Mouse (Mus musculus) heart, embryonic 10.5 days (tissue): Measurements from ENCODE around the gene Utrn. TPM values are rescaled to one million over a fixed set of nuclear protein-coding genes. Genes with fewer than 3 reads are reported as not detected.

Experiments
- DNase-seq: peaks from one replicate; pipeline ENCODE4 v3.0.0-alpha.2; 2017; ENCODE audit warnings: low spot score
- H3K27ac ChIP-seq: fragments of 300-500 bp; sonication (generic); 2 replicates; pipeline ENCODE4 v1.5.1; 2016; ENCODE audit warnings: mild to moderate bottlenecking
- H3K27me3 ChIP-seq: fragments of 300-500 bp; sonication (generic); 2 replicates; pipeline ENCODE4 v1.6.1; 2016; ENCODE audit warnings: mild to moderate bottlenecking; ENCODE audit not compliant: poor library complexity, insufficient read depth, severe bottlenecking
- H3K36me3 ChIP-seq: fragments of 300-500 bp; sonication (generic); 2 replicates; pipeline ENCODE4 v1.6.1; 2016; ENCODE audit warnings: mild to moderate bottlenecking, moderate library complexity
- H3K4me1 ChIP-seq: fragments of 300-500 bp; sonication (generic); 2 replicates; pipeline ENCODE4 v1.6.1; 2016; ENCODE audit warnings: mild to moderate bottlenecking
- H3K4me3 ChIP-seq: fragments of 300-500 bp; sonication (generic); 2 replicates; pipeline ENCODE4 v1.5.1; 2016; ENCODE audit warnings: mild to moderate bottlenecking, moderate library complexity
- H3K9me3 ChIP-seq: fragments of 300-500 bp; sonication (generic); 2 replicates; pipeline ENCODE4 v1.6.1; 2016; ENCODE audit warnings: mild to moderate bottlenecking, moderate library complexity
- WGBS: fragments of 180-500 bp; shearing (Covaris S2); methylation state at CpG from one replicate; pipeline ENCODE4 v1.1.7; 2016; 5-methylcytosine and 5-hydroxymethylcytosine counted together
- polyA plus RNA-seq: library from polyadenylated mRNA; unstranded; fragments of >200 nt; fragmentation: Nextera tagmentation; extraction: Ambion mirVana; gene quantifications from 2 replicates; pipeline ENCODE4 v1.2.1, GENCODE M21; 2016

Utrn gene
- polyA plus RNA-seq, 1 experiment from 2014 or later = 65.2 TPM

DNA sequence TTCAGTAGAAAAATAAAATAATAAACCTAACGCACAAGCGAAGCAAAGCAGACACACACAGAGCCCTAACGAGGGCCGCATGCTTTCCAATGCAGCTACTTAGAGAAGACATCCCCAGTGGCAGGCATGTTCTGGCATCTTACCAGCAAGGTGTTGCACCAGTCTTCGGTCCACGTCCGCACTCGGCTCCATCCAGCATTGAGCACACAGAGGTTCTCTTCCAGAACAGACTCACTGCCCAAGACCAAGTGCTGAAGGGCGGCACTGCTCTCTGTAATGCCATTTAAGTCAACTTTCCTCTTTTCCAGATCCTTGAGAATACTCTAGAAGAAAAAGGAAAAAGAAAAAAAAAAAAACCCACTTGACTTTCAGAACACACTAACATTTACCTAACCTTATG, 197.6 kb downstream of the Utrn start:
- no peaks in the 10 kb centered on the region for H3K9me3 ChIP-seq
- WGBS = 94% methylated on average over 9 of the region's 9 CpGs
- H3K36me3 ChIP-seq = peaks cover 50% of the 10 kb centered on the region
- no peak overlapping the region for H3K4me3 ChIP-seq
- H3K4me1 ChIP-seq = no peaks in the 10 kb centered on the region
- H3K27ac ChIP-seq = no peak overlapping the region
- no peaks in the 10 kb centered on the region for H3K27me3 ChIP-seq
- no peak for DNase-seq

DNA sequence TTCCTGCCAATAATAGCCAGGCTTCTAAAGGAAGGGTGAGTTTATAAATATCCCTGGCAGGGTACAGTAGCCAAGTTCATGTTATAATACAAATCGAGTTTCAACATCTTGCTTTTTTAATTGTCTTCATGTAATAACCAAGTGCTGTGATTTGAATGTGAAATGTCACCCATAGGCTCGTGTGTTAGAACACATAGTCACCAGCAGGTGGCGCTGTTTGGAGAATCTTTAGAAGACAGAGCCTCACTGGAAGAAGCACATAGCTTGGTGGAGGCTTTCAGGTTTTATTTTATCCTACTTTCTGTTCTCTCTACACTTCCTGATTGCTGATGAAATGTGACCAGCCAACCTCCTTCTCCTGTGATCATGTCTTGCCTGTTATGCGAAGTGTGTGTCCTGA, 207.1 kb downstream of the Utrn start:
- Histone ChIP-seq H3K27ac (no peak overlapping the region), H3K4me3 (no peak overlapping the region), H3K36me3 (peaks cover 51% of the 10 kb centered on the region), H3K27me3 (no peaks in the 10 kb centered on the region), H3K4me1 (no peaks in the 10 kb centered on the region), H3K9me3 (no peaks in the 10 kb centered on the region)
- no peak for DNase-seq
- 83% methylated on average over 4 of the region's 4 CpGs for WGBS

DNA sequence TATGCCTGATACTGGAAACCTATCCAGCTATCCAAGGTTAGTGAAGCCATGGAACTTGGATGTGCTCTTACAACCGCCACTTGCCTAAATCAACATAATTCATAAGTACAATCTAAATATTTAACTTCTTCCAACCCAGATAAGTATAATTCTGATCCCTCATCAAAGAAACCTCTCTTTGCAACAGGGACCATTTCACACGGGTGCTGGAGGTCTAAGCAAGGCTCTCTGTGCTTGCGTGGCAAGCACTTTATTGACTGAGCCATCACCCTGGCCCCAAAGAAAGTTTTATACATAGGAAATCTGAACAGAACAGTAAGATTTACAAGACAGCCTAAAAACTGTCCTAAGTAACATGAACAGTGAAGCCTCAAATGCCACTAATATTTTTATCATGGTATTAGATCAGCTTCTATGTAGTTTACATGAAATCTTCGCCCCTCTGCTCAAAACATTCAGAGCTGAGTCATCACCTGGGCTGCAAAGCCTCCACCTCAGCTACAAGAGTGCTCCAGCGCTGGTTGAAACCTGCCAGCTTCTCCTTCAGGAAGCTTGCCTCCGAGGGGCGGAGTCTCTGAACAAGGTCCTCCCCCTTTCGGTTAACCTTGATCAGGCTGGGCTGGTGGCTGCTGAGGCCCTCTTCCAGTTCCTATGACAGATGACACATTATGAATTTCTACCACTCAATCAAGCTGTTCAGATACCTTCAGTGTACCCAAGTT, 211.0 kb downstream of the Utrn start:
- Histone ChIP-seq H3K36me3 (peaks cover 31% of the 10 kb centered on the region), H3K9me3 (no peaks in the 10 kb centered on the region), H3K27me3 (no peaks in the 10 kb centered on the region), H3K4me1 (no peaks in the 10 kb centered on the region), H3K27ac (no peak overlapping the region), H3K4me3 (no peak overlapping the region)
- 75% methylated on average over 8 of the region's 8 CpGs for WGBS
- DNase-seq = no peak

DNA sequence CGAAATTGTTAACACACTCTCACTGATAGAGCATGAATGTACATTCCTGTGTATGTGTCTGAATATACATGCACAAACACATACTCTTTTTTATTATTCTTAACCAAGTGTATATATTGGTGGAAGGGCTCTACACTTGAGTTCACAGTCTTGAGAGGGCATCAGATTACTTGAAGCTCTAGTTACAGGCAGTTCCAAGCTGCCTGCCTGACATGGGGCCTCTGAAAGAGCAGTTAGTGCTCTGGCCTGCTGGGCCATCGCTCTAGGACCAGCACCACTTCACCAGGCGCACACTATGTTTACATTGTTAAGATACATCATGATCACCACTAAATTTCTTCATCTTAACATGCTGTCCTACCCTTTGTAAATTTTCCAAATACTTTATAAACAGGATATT, 216.2 kb downstream of the Utrn start:
- H3K4me3 ChIP-seq = no peak overlapping the region
- no peaks in the 10 kb centered on the region for H3K4me1 ChIP-seq
- H3K9me3 ChIP-seq = no peaks in the 10 kb centered on the region
- no peak overlapping the region for H3K27ac ChIP-seq
- peaks cover 48% of the 10 kb centered on the region for H3K36me3 ChIP-seq
- 84% methylated on average over 3 of the region's 3 CpGs for WGBS
- no peaks in the 10 kb centered on the region for H3K27me3 ChIP-seq
- no peak for DNase-seq

DNA sequence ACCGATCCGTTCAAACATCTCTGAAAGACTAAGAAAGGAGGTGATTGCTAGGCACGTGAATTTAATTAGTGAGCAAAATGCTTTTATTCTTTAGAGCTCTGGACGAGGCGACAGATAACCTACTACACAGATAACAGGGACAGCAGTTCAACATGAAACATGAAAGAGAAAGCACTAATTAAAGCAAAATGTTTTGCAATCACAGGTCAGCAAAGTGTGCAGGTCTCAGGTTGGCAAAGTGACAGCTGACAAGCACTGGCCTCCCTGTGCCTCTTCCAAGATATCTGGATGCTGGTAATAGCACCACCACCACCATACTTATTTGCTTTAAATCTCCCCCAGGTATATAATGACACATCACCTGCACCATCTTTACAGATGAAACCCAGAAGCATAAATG, 223.0 kb downstream of the Utrn start:
- 74% methylated on average over 5 of the region's 5 CpGs for WGBS
- Histone ChIP-seq H3K4me1 (no peaks in the 10 kb centered on the region), H3K27ac (no peak overlapping the region), H3K36me3 (peaks cover 36% of the 10 kb centered on the region; the same call in 1 of the 2 replicates), H3K27me3 (no peaks in the 10 kb centered on the region), H3K4me3 (no peak overlapping the region), H3K9me3 (no peaks in the 10 kb centered on the region)
- no peak for DNase-seq

DNA sequence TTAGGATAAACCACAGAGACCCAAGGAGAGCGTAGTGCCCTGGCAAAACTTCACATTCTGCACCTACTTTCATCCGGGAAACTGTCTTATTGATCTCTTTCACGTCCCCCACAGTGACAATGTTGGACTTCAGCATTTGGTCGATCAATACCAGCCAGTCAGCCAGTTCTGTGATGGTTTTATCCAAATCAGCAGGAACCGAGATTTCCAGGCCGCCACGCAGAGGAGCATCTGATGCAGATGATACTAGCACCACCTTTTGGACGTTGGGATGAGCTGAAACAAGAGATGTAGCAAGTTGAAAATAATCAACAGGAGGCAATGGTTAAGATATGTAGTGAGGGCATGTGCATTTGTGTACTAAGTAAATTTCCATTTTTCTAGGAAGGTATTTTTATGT, 225.8 kb downstream of the Utrn start:
- Histone ChIP-seq H3K4me1 (no peaks in the 10 kb centered on the region), H3K4me3 (no peak overlapping the region), H3K9me3 (no peaks in the 10 kb centered on the region), H3K27me3 (no peaks in the 10 kb centered on the region), H3K27ac (no peak overlapping the region), H3K36me3 (peaks cover 27% of the 10 kb centered on the region; the same call in 1 of the 2 replicates)
- DNase-seq = no peak
- 71% methylated on average over 8 of the region's 8 CpGs for WGBS

DNA sequence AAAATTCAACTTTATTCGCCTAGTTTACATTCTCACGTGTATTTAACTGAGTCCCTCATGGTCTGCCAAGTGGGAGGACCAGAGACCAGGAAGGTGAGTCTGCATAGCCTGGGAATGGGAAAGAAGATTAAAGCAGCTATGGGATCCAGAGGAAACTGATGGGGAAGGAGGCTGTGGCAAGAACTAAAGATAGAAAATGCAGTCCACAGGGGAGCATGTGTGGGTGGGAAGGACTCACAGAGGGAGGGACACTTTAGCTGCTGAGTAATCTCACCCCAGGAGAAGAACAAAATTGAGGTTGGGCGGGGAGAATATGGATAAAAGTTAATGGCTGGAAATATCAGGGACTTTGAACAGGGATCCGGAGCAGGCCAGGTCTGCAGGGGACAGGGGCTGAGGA, 229.5 kb downstream of the Utrn start:
- H3K9me3 ChIP-seq = no peaks in the 10 kb centered on the region
- WGBS = 84% methylated on average over 4 of the region's 4 CpGs
- H3K36me3 ChIP-seq = peaks cover 35% of the 10 kb centered on the region
- DNase-seq = no peak
- H3K27me3 ChIP-seq = no peaks in the 10 kb centered on the region
- H3K27ac ChIP-seq = no peak overlapping the region
- H3K4me3 ChIP-seq = no peak overlapping the region
- H3K4me1 ChIP-seq = no peaks in the 10 kb centered on the region

DNA sequence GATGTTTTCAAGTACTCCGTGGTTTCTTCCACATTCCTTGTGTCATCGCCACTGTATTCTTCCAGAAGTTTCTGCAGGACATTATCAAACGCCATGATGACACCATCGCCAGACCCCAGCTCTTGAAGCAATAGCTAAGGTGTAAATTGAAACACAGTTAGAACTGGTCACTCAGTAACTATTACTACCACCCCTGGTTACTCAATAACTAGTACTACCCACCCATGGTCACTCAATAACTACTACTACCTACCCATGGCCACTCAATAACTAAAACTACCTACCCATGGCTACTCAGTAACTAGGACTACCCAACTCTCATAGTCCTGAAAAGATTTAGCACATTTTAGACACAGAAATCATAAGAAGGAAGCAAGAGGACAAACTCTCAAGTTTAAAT, 235.2 kb downstream of the Utrn start:
- 87% methylated on average over 4 of the region's 4 CpGs for WGBS

DNA sequence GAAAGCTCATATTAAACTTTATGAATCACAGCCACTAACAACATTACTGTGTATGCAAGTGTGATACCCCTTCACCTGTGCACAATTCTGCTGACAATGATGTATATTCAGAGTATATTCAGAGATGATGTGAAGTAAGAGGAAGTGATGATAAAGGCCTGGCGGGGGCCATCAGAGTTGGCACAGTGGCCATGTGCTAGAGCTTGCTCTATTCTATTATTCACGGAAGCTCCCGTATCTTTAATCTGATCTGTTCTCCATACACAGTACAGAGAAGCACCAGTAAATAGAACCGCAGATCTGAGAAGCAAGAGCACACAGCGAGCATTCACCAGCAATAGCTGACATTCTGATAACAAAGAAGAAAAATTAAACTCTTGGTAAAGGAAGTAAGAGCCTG, 238.2 kb downstream of the Utrn start:
- H3K27ac ChIP-seq = no peak overlapping the region
- no peaks in the 10 kb centered on the region for H3K4me1 ChIP-seq
- WGBS = 80% methylated on average over 5 of the region's 5 CpGs
- no peaks in the 10 kb centered on the region for H3K9me3 ChIP-seq
- DNase-seq = no peak
- H3K4me3 ChIP-seq = no peak overlapping the region
- H3K36me3 ChIP-seq = peaks cover 7% of the 10 kb centered on the region
- no peaks in the 10 kb centered on the region for H3K27me3 ChIP-seq

More for the DNA sequence above, 235.2 kb downstream of the Utrn start:
- no peaks in the 10 kb centered on the region for H3K9me3 ChIP-seq
- no peaks in the 10 kb centered on the region for H3K4me1 ChIP-seq
- no peak for DNase-seq
- no peak overlapping the region for H3K4me3 ChIP-seq
- H3K27ac ChIP-seq = no peak overlapping the region
- peaks cover 15% of the 10 kb centered on the region for H3K36me3 ChIP-seq
- no peaks in the 10 kb centered on the region for H3K27me3 ChIP-seq

DNA sequence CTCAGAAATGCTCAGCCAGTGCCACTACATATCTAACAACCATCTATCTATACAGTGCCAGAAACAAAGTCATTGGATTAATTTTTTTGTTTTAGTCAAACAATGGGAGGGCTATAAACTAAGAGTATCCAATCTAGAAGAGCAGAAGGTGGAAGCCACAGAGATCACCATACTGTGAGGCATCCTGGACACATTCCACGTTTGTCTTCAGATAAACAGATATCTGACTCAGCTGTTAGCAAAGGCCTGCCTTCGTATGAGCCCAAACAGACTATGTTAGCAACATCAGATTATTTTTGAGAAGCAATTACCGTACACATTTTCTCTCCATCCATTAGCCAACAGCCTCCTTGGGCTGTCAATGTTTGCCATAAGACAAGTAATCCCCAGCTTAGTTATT, 250.8 kb downstream of the Utrn start:
- Histone ChIP-seq H3K4me3 (no peak overlapping the region), H3K9me3 (no peaks in the 10 kb centered on the region), H3K4me1 (peaks cover 10% of the 10 kb centered on the region; the same call in 1 of the 2 replicates), H3K27ac (no peak overlapping the region), H3K27me3 (no peaks in the 10 kb centered on the region), H3K36me3 (0 out of 2 replicates have a peak, but pooled peaks cover 2% of the 10 kb centered on the region)
- DNase-seq = no peak
- WGBS = 76% methylated on average over 3 of the region's 3 CpGs

DNA sequence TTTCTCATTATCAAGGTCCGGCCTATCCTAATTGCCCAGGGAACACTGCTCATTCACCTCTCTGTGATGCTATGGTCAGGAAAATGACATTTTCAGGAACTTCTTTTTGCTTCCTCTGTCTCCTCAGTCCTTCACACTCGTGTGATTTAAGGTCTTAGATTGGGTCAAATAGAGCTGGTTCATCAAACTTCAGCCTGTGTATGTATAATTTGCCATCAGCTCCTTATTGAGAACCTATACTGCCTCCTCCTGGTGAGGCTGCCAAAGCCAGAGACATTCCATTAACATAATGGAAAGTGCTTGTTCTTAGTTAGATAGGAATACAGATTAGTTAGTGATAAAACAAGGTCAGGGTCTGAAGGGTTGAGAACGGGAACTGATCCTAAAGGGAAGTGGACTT, 253.4 kb downstream of the Utrn start:
- H3K27ac ChIP-seq = no peak overlapping the region
- no peaks in the 10 kb centered on the region for H3K36me3 ChIP-seq
- WGBS = 51% methylated on average over 3 of the region's 3 CpGs
- H3K4me1 ChIP-seq = peaks cover 6% of the 10 kb centered on the region; the same call in 1 of the 2 replicates
- H3K27me3 ChIP-seq = no peaks in the 10 kb centered on the region
- no peak for DNase-seq
- no peaks in the 10 kb centered on the region for H3K9me3 ChIP-seq
- no peak overlapping the region for H3K4me3 ChIP-seq

DNA sequence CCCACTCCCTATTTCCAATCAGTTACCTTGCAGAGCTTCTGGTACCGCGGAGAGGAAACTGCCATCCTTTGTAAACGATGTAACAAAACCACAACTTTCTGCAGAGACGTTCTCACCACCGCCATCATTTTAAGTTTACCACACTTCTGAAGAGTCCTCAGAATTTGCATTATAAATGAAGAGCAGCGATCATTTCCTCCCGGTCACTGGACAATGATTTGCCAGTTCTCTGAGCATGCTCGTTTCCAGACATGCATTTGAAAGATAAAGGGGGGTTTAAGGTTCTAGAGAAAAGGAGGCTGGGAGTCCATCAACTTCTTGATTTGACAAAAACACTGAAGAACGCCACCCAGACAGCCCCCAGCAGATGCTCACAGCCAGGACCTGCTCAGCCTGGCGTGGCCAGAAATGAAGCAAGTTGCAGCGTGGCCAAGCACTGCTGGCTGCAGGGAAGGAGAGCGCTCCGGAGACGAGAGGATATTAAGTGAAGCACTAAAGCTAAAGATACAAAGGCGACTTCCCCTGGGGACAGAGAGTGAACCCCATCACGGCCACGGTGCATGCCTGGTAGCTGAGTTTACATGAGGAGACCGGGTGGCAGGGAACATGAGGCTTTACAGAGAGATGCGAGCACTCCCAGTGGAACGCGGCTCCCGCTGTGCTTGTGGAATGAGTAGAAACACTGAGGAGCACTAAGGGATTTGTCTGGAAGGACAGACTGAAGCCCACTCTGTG, 254.5 kb downstream of the Utrn start:
- H3K4me3 ChIP-seq = peak overlapping the region; percentile 48
- WGBS = 9% methylated on average over 22 of the region's 22 CpGs
- peak overlapping the region; percentile 66 for H3K27ac ChIP-seq
- no peaks in the 10 kb centered on the region for H3K27me3 ChIP-seq
- H3K36me3 ChIP-seq = no peaks in the 10 kb centered on the region
- DNase-seq = no peak
- no peaks in the 10 kb centered on the region for H3K9me3 ChIP-seq
- H3K4me1 ChIP-seq = peaks cover 6% of the 10 kb centered on the region; the same call in 1 of the 2 replicates

DNA sequence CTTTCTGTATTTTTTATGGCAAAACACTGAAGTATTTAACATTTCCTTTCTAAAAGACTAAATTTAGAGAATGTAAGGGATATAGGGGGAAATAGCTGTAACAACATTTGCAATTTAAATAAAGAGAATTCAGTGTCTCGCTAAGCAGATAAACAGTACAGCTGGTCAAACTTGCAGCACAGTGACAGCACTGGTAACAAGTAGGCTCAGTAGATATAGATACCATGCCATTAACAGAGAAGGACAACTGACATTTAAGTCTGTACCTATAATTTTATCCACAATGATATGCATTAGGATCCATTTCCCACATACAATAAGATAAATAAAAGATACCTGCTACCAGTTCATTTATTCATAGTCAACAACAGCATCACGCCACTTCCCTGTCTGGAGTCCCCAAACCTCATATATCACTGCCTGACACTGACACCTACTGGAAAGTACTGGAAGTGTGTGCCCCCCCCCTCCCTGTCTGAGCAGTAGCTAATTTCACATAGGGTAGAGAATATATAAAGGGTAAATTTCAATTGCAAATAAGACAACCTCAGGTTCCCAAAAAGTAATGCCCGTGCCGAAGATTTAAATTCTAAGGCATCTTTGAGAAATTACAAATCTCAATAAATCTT, 256.8 kb downstream of the Utrn start:
- H3K27me3 ChIP-seq = no peaks in the 10 kb centered on the region
- no peaks in the 10 kb centered on the region for H3K9me3 ChIP-seq
- H3K36me3 ChIP-seq = no peaks in the 10 kb centered on the region
- no peak overlapping the region for H3K27ac ChIP-seq
- 26% methylated on average over 4 of the region's 4 CpGs for WGBS
- no peak overlapping the region for H3K4me3 ChIP-seq
- peaks cover 6% of the 10 kb centered on the region; the same call in 1 of the 2 replicates for H3K4me1 ChIP-seq
- DNase-seq = no peak
